7 mouse cellular contexts compared by ENCODE assay signal in genomic region chr7:81829379-81829894, GRCm38 (mm10). TPM values are rescaled to one million over a fixed set of nuclear protein-coding genes. Genes with fewer than 3 reads are reported as not detected.
A peak's percentile ranks its signal among the peaks of the same experiment; 100 is the strongest.
DNase-seq lines count a peak whose midpoint lies in the region; ATAC-seq lines count a peak whose summit lies in the region.

Gene Btbd1, minus strand, starts transcription at chr7:81829431.

- H3K4me1 ChIP-seq in embryonic facial prominence, embryonic 11.5 days (ENCODE audit: control insufficient read depth, insufficient read depth, low read length), result peaks cover 2% of the 10 kb centered on the region; the same call in 1 of the 2 replicates
- H3K4me1 ChIP-seq in limb, embryonic 12.5 days (replicated peaks), result peaks cover 42% of the 10 kb centered on the region
- H3K4me1 ChIP-seq in midbrain, embryonic 14.5 days (ENCODE audit: control insufficient read depth, insufficient read depth, low read length), result peaks cover 34% of the 10 kb centered on the region

- H3K4me2 ChIP-seq in embryonic facial prominence, embryonic 11.5 days (ENCODE audit: low read depth, low read length), result peak within 1 kb of the TSS; percentile 79
- peak within 1 kb of the TSS; percentile 83 for H3K4me2 ChIP-seq in limb, embryonic 12.5 days
- peak within 1 kb of the TSS; percentile 73 for H3K4me2 ChIP-seq in midbrain, embryonic 14.5 days (ENCODE audit: low read length)

- H3K36me3 ChIP-seq in embryonic facial prominence, embryonic 11.5 days (replicated peaks; ENCODE audit: control insufficient read depth, insufficient read depth, low read depth, low read length), result no peaks in the 10 kb centered on the region
- no peaks in the 10 kb centered on the region for H3K36me3 ChIP-seq in limb, embryonic 12.5 days
- H3K36me3 ChIP-seq in midbrain, embryonic 14.5 days (ENCODE audit: control insufficient read depth, insufficient read depth, low read length), result no peaks in the 10 kb centered on the region

- peak; percentile 87 for ATAC-seq in embryonic facial prominence, embryonic 11.5 days (replicated peaks; ENCODE audit: insufficient number of reproducible peaks, low FRiP score, low TSS enrichment, low read depth)
- peak; percentile 86 for ATAC-seq in limb, embryonic 12.5 days (ENCODE audit: insufficient number of reproducible peaks, insufficient read depth, low FRiP score, low TSS enrichment, low read depth)
- peak; percentile 93 for ATAC-seq in midbrain, embryonic 14.5 days (ENCODE audit: low FRiP score, low TSS enrichment)

- under 1% methylated on average over 54 of the region's 58 CpGs for WGBS in embryonic facial prominence, embryonic 11.5 days
- WGBS in limb, embryonic 12.5 days, result under 1% methylated on average over 53 of the region's 58 CpGs
- WGBS in midbrain, embryonic 14.5 days, result under 1% methylated on average over 56 of the region's 58 CpGs

- H3K9me3 ChIP-seq in embryonic facial prominence, embryonic 11.5 days (replicated peaks; ENCODE audit: control insufficient read depth, low read length), result no peaks in the 10 kb centered on the region
- H3K9me3 ChIP-seq in limb, embryonic 12.5 days, result no peaks in the 10 kb centered on the region
- H3K9me3 ChIP-seq in midbrain, embryonic 14.5 days (ENCODE audit: control insufficient read depth, low read length), result no peaks in the 10 kb centered on the region

- H3K27me3 ChIP-seq in embryonic facial prominence, embryonic 11.5 days (ENCODE audit: control insufficient read depth, insufficient read depth, low read length), result no peaks in the 10 kb centered on the region
- H3K27me3 ChIP-seq in limb, embryonic 12.5 days, result no peaks in the 10 kb centered on the region
- H3K27me3 ChIP-seq in midbrain, embryonic 14.5 days (ENCODE audit: control insufficient read depth, insufficient read depth, low read length), result no peaks in the 10 kb centered on the region

- H3K27ac ChIP-seq in embryonic facial prominence, embryonic 11.5 days (replicated peaks; ENCODE audit: low read depth, low read length), result peak within 1 kb of the TSS; percentile 87
- H3K27ac ChIP-seq in limb, embryonic 12.5 days, result peak within 1 kb of the TSS; percentile 96
- peak within 1 kb of the TSS; percentile 97 for H3K27ac ChIP-seq in midbrain, embryonic 14.5 days (replicated peaks; ENCODE audit: low read depth, low read length)

- peak within 1 kb of the TSS; percentile 87 for H3K9ac ChIP-seq in embryonic facial prominence, embryonic 11.5 days (replicated peaks; ENCODE audit: low read length)
- H3K9ac ChIP-seq in limb, embryonic 12.5 days (replicated peaks), result peak within 1 kb of the TSS; percentile 91
- peak within 1 kb of the TSS; percentile 84 for H3K9ac ChIP-seq in midbrain, embryonic 14.5 days (replicated peaks; ENCODE audit: low read length)

- peak within 1 kb of the TSS; percentile 81 for H3K4me3 ChIP-seq in embryonic facial prominence, embryonic 11.5 days (ENCODE audit: low read depth, low read length)
- peak within 1 kb of the TSS; percentile 87 for H3K4me3 ChIP-seq in limb, embryonic 12.5 days (replicated peaks)
- H3K4me3 ChIP-seq in midbrain, embryonic 14.5 days (replicated peaks; ENCODE audit: low read depth, low read length), result peak within 1 kb of the TSS; percentile 78

- peak; percentile 64 for DNase-seq in adrenal gland, adult 8-10 months
- peak; percentile 93 for DNase-seq in embryonic facial prominence, embryonic 11.5 days (ENCODE audit: low spot score)
- DNase-seq in heart, adult 11 months, result peak; percentile 100
- DNase-seq in kidney, adult 18-20 months, result peak; percentile 88
- DNase-seq in midbrain, embryonic 14.5 days, result peak; percentile 97
- DNase-seq in spleen, adult 12 weeks (ENCODE audit: low spot score), result peak; percentile 77

RNA-seq across cellular contexts. Expression of gene Btbd1, which starts in this region (rescaled TPM):
- 100 to 1,000 TPM in 3 of 4 experiments, 10 to 100 TPM in 1; 97.3 to 112 (median 104) TPM for total RNA-seq in adrenal gland, adult 8-10 months (2022)
- 80.8 and 92.4 TPM in 2 replicates for polyA plus RNA-seq in embryonic facial prominence, embryonic 11.5 days (2014; fragmentation: Nextera tagmentation; extraction: Ambion mirVana)
- 76.7 and 83.8 TPM in 2 replicates for polyA plus RNA-seq in limb, embryonic 12.5 days (2016; fragmentation: Nextera tagmentation; extraction: Ambion mirVana)
- 87.9 and 134 TPM in 2 replicates for polyA plus RNA-seq in midbrain, embryonic 14.5 days (2014; fragmentation: Nextera tagmentation; extraction: Ambion mirVana)

Comparison
In these comparisons a context has a peak if more than half of its experiments do, and no peak if none do; other contexts are left out.
1. Peak in every context shown above with its lines: DNase-seq, ATAC-seq, H3K4me3 ChIP-seq and H3K27ac ChIP-seq.